Mouse (Mus musculus) embryonic facial prominence, embryonic 10.5 days (tissue): ENCODE measurements around the gene Ston2. TPM values are rescaled to one million over a fixed set of nuclear protein-coding genes. Genes with fewer than 3 reads are reported as not detected.

ENCODE experiments used
- DNase-seq: peaks from one replicate; pipeline ENCODE4 v3.0.0-alpha.2; 2017; ENCODE audit warnings: low spot score
- H3K27ac ChIP-seq: fragments of 300-500 bp; sonication (generic); replicated peaks from 2 replicates; pipeline ENCODE4 v1.5.1; 2016; ENCODE audit warnings: mild to moderate bottlenecking
- H3K27me3 ChIP-seq: fragments of 300-500 bp; sonication (generic); replicated peaks from 2 replicates; pipeline ENCODE4 v1.6.1; 2016; ENCODE audit warnings: low read depth, mild to moderate bottlenecking; ENCODE audit not compliant: poor library complexity, severe bottlenecking
- H3K36me3 ChIP-seq: fragments of 300-500 bp; sonication (generic); replicated peaks from 2 replicates; pipeline ENCODE4 v1.6.1; 2016; ENCODE audit warnings: mild to moderate bottlenecking, moderate library complexity
- H3K4me1 ChIP-seq: fragments of 300-500 bp; sonication (generic); 2 replicates; pipeline ENCODE4 v1.6.1; 2016
- H3K4me3 ChIP-seq: fragments of 300-500 bp; sonication (generic); 2 replicates; pipeline ENCODE4 v1.5.1; 2016; ENCODE audit warnings: mild to moderate bottlenecking, moderate library complexity
- H3K9me3 ChIP-seq: fragments of 300-500 bp; sonication (generic); 2 replicates; pipeline ENCODE4 v1.6.1; 2016; ENCODE audit warnings: mild to moderate bottlenecking
- WGBS: fragments of 180-500 bp; shearing (Covaris S2); methylation state at CpG from one replicate; pipeline ENCODE4 v1.1.7; 2016; 5-methylcytosine and 5-hydroxymethylcytosine counted together
- polyA plus RNA-seq: library from polyadenylated mRNA; unstranded; fragments of >200 nt; fragmentation: Nextera tagmentation; extraction: Ambion mirVana; gene quantifications from 2 replicates; pipeline ENCODE4 v1.2.1, GENCODE M21; 2016

Gene Ston2
- polyA plus RNA-seq, 1 experiment from 2014 or later: 7.0 TPM

DNA sequence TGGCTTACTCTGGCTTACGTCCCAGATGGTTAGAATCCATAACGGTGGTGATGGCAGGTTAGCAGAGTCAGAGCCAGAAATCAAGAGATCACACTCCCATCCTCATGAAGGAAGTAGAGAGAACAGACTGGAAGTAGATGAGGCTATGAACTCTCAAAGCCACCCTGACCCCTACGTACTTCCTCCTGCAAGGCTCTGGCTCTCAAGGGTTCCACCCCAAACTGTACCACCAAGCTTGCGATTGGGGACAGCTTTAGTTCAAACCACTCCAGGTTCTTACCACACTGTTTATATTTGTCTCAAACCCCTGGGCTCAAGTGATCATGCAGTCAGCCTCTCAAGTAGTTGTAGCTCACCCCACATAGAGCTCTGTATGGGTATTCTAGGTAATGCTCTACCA lies 49.8 kb downstream of the Ston2 start:
- 88% methylated on average over 4 of the region's 4 CpGs for WGBS
- no peaks in the 10 kb centered on the region for H3K4me1 ChIP-seq
- peaks cover 21% of the 10 kb centered on the region for H3K36me3 ChIP-seq
- H3K4me3 ChIP-seq: no peak overlapping the region
- H3K9me3 ChIP-seq: no peaks in the 10 kb centered on the region
- H3K27me3 ChIP-seq: no peaks in the 10 kb centered on the region
- no peak overlapping the region for H3K27ac ChIP-seq
- no peak for DNase-seq

DNA sequence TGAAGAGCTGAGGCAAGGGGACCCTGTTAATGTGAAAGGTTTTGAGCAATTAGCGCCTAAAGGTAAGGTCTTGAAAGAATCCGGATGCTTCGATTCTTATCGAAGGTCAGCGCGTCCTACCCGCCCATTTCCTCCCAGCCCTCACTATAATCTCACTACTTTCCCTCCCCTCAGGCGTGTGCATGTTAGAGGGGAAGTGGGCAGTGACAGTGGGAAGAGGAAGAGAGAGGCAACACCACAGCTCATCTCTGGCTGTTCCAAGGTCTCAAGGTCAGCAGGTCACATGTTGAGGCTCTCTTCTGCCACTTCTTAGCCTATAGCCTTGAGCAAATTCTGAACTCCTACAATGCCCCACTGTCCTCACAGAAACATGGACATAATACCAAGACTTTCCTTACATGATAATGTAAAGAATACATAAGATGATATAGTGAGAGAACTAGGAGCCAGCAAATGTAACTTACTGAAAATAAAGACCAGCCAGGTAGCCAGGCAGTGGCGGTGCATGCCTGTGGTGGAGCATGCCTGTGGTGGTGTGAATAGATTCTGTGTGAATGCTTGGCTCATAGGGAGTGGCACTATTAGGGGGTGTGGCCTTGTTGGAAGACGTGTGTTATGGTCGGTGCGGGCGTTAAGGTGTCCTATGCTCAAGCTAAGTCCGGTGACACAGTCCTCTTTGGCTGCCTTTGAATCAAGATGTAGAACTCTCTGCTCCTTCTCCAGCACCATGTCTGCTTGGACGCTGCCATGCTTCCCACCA lies 51.8 kb downstream of the Ston2 start:
- H3K27me3 ChIP-seq: no peaks in the 10 kb centered on the region
- 90% methylated on average over 15 of the region's 15 CpGs for WGBS
- no peak overlapping the region for H3K27ac ChIP-seq
- 0 out of 2 replicates have a peak, but pooled peaks cover 2% of the 10 kb centered on the region for H3K4me1 ChIP-seq
- H3K9me3 ChIP-seq: no peaks in the 10 kb centered on the region
- peaks cover 11% of the 10 kb centered on the region for H3K36me3 ChIP-seq
- H3K4me3 ChIP-seq: no peak overlapping the region
- no peak for DNase-seq

DNA sequence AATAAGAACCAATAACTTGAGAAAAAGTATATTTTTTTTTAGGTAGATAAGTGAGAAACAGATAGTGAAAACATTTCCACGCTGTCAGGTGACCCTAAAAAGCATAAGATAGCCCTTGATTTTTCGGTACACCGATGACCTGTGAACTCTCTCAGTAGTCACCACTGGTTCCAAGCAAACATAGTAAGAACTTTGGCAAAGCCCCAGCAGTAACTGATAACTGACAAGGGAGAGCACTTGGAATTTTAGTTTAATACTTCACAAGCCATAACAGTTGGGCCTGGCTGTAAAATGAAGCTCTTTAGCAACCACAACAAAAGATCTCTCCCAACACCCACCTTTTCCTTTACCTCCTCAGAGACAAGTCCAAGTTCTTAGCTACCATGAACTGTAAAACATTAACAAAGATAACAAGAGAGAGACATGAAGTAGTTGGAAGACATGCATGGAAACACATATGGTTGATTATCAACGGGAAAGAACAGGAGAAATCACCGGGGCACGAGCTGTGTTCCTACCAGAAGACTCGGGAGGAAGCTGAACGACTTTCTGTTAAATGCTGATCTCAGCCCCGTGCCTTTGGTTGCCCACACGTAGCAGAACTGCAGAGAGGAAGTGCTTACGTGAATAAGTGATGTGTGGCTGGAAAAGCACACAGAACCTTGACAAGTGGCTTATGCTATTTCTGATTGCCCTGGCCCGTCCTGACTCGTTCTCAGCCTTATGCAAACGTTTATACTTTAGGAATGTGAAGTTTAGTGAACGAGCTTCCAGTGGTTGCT lies 53.8 kb downstream of the Ston2 start:
- H3K36me3 ChIP-seq: peaks cover 6% of the 10 kb centered on the region; the same call in 1 of the 2 replicates
- no peaks in the 10 kb centered on the region for H3K9me3 ChIP-seq
- H3K27me3 ChIP-seq: no peaks in the 10 kb centered on the region
- H3K27ac ChIP-seq: no peak overlapping the region
- H3K4me3 ChIP-seq: no peak overlapping the region
- 79% methylated on average over 15 of the region's 15 CpGs for WGBS
- DNase-seq: no peak
- H3K4me1 ChIP-seq: 0 out of 2 replicates have a peak, but pooled peaks cover 5% of the 10 kb centered on the region

DNA sequence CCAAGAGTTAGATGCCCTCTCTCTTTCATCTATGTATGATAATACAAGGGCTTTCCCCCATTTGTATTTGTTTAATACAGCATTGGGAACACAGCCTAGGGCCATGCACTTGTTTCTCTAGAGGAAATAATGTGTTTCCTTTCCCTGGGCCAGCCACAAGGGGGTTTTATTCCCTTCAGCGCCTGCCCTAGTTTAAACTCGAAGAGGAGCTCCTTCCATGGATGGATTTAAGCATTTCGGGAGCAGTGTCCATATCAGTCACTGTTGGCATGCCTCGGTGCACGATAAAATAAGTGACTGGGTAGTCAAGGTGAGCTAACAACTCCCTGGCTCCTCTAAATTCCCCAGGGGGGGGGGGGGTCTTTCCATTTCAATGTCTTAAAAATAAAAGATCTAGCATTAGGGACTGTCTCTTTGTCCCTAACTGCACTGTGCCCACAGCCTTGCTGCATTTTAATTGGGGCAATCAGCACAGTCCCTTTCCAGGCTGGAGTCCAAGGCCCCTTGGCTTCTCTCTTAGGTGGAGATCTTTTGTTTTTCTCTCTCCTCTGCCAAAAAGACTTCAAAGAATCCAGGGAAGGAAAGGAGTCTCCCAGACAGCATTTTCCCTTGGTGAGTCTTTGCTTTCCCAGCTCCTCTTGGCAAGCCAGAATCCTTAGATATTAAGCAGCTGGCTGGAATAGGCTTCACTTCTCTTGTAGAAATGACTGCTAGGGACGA lies 55.3 kb downstream of the Ston2 start:
- Histone ChIP-seq H3K4me1 (0 out of 2 replicates have a peak, but pooled peaks cover 5% of the 10 kb centered on the region), H3K9me3 (no peaks in the 10 kb centered on the region), H3K27ac (no peak overlapping the region), H3K36me3 (no peaks in the 10 kb centered on the region; the same call in 1 of the 2 replicates), H3K27me3 (no peaks in the 10 kb centered on the region), H3K4me3 (no peak overlapping the region)
- no peak for DNase-seq
- 76% methylated on average over 6 of the region's 6 CpGs for WGBS

DNA sequence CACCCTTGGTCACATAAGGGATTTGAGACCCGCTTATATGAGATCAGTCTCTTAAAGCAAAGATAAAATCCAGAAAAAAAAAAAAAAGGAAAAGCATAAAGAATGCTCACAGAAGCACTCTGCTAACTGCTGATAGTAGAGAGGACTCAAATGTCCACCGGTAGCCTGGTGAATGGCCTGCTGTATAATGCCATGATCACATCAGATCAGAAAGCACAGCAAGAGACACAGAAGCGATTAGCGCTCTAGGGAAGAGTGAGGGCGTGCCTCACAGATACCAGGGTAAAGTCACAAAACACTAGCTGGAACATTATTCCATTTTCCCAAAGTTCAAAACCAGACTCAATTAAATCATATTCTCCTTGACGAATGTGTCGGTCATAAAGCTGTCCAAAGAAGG lies 62.0 kb downstream of the Ston2 start:
- H3K36me3 ChIP-seq: no peaks in the 10 kb centered on the region
- 92% methylated on average over 7 of the region's 7 CpGs for WGBS

DNA sequence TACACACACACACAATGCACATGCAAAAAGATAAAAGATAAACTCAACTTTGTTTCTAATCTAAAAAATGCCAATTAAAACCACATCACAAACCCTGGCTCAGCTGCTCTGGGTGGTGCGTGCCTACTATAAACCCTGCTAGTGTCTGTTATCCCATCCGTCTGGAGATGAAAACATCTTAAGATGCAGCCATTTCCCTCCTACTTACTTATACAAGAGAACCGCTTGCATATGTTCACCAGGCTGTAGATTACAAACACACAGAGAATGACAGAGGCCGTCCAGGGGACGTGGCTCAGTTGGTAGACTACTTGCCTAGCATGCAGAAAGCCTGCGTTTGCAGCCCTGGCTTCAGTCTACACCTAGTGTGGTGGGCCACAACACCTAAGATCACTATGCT lies 64.3 kb downstream of the Ston2 start:
- no peaks in the 10 kb centered on the region for H3K27me3 ChIP-seq
- H3K36me3 ChIP-seq: no peaks in the 10 kb centered on the region
- no peak for DNase-seq
- H3K4me3 ChIP-seq: no peak overlapping the region
- H3K4me1 ChIP-seq: 0 out of 2 replicates have a peak, but pooled peaks cover 6% of the 10 kb centered on the region
- 87% methylated on average over 6 of the region's 6 CpGs for WGBS
- H3K27ac ChIP-seq: no peak overlapping the region
- no peaks in the 10 kb centered on the region for H3K9me3 ChIP-seq

More for the DNA sequence above, 62.0 kb downstream of the Ston2 start:
- no peaks in the 10 kb centered on the region for H3K9me3 ChIP-seq
- H3K27me3 ChIP-seq: no peaks in the 10 kb centered on the region
- H3K27ac ChIP-seq: no peak overlapping the region
- no peak for DNase-seq
- no peak overlapping the region for H3K4me3 ChIP-seq
- 0 out of 2 replicates have a peak, but pooled peaks cover 7% of the 10 kb centered on the region for H3K4me1 ChIP-seq

DNA sequence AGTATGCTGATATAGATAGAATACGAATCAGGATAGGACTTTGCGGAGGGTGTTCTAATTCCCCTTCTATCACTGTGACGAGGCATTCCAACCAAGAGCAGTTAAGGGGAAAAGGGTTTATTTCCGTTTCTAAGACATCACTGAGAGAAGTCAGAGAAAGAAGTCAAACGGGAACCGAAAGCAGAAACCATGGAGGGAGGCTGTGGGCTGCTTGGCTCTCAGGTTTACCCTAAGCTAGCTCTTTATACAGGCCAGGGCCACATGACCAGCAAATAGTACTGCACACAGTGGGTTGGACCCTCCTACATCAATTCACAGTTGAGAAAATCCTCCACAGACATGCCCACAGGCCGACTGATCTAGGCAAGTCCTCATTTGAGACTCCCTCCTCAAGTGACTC lies 69.1 kb downstream of the Ston2 start:
- Histone ChIP-seq H3K9me3 (no peaks in the 10 kb centered on the region), H3K4me1 (0 out of 2 replicates have a peak, but pooled peaks cover 1% of the 10 kb centered on the region), H3K27me3 (no peaks in the 10 kb centered on the region), H3K27ac (no peak overlapping the region), H3K36me3 (no peaks in the 10 kb centered on the region), H3K4me3 (no peak overlapping the region)
- WGBS: 85% methylated on average over 7 of the region's 7 CpGs
- no peak for DNase-seq

DNA sequence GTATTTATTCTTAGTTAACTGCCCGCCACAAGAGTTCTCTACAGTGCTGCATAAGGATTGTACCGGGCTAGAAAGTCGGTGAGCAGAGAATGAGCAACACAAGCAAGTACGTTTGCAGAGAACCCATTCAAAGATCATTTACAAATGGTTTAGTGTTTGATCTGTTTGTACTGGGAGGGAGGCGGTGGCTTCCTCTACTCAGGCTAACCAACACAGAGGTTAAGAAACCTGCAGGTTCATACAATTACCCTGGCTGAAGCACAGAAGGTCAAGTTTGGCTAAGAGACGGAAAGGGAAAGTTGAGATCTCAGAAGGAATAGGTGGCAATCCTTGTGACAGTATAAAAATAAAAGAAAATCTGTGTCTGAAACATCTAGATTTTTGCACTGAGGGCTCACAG lies 72.5 kb downstream of the Ston2 start:
- DNase-seq: no peak
- H3K4me1 ChIP-seq: no peaks in the 10 kb centered on the region
- H3K27ac ChIP-seq: no peak overlapping the region
- WGBS: 79% methylated on average over 6 of the region's 6 CpGs
- no peaks in the 10 kb centered on the region for H3K9me3 ChIP-seq
- H3K27me3 ChIP-seq: no peaks in the 10 kb centered on the region
- H3K36me3 ChIP-seq: 0 out of 2 replicates have a peak, but pooled peaks cover 3% of the 10 kb centered on the region
- H3K4me3 ChIP-seq: no peak overlapping the region

DNA sequence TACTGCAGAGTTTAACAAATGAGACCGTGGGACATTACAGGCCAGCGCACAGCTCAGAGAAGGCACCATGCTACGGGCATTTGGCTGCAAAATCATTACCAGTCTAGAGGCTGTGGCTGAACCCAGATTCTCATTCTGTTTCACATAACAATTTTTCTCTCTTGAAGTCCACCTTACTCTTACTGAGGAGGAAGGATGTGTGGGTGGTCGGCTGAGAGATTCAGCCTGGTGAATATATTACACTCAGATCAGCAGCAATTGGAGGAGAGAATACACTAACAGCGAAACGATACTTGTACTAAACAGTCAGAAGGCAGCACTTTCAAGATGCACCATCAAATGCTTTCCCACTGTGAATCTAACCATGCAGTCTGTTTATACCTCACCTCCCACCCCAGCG lies 74.8 kb downstream of the Ston2 start:
- WGBS: 95% methylated on average over 7 of the region's 7 CpGs
- no peaks in the 10 kb centered on the region for H3K27me3 ChIP-seq
- no peaks in the 10 kb centered on the region for H3K4me1 ChIP-seq
- H3K4me3 ChIP-seq: no peak overlapping the region
- no peak overlapping the region for H3K27ac ChIP-seq
- no peaks in the 10 kb centered on the region for H3K9me3 ChIP-seq
- DNase-seq: no peak
- 0 out of 2 replicates have a peak, but pooled peaks cover 3% of the 10 kb centered on the region for H3K36me3 ChIP-seq

DNA sequence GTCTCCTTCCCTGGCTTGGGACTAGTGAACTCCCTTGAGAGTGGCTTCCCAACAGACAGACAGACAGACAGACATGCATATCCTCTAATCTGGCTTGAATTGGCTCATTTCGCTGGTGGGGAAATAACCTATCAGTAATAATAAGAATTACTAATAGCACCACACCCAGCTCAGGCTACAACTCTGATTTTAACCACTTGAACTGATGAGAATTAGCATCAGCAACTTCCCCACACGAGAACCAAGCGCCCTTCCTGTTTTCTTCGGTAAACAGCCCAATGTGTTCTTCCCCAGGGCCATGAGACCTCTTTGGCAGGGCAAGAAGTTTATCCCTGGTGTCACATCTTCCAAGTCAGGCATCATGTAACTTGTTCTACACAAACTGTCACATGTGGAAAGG lies 76.5 kb downstream of the Ston2 start:
- no peaks in the 10 kb centered on the region for H3K9me3 ChIP-seq
- 83% methylated on average over 4 of the region's 4 CpGs for WGBS
- no peak for DNase-seq
- H3K27me3 ChIP-seq: no peaks in the 10 kb centered on the region
- H3K4me3 ChIP-seq: no peak overlapping the region
- H3K4me1 ChIP-seq: no peaks in the 10 kb centered on the region
- no peak overlapping the region for H3K27ac ChIP-seq
- 0 out of 2 replicates have a peak, but pooled peaks cover 3% of the 10 kb centered on the region for H3K36me3 ChIP-seq

DNA sequence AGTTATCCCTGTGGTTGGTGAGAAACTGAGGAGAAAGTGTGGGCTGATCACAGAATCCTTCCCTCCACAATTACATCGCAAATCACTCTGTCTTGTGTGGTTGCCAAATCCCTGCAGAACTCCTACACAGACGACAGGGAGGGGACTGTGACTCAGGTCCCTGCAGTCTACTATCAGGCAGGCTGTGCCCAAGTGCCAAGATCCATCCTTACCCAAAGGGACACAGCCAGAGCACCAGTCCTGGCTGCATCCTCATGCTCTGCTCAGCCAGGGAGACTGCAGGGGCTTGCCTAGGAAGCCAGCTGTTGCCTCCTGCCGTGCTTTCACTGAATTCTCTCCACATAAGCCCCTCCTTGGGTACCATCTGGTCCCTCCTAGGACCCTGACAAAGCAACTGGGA lies 77.3 kb downstream of the Ston2 start:
- Histone ChIP-seq H3K27ac (no peak overlapping the region), H3K27me3 (no peaks in the 10 kb centered on the region), H3K9me3 (no peaks in the 10 kb centered on the region), H3K4me1 (no peaks in the 10 kb centered on the region), H3K36me3 (0 out of 2 replicates have a peak, but pooled peaks cover 3% of the 10 kb centered on the region), H3K4me3 (no peak overlapping the region)
- DNase-seq: no peak
- 50% methylated on average over 3 of the region's 3 CpGs for WGBS

DNA sequence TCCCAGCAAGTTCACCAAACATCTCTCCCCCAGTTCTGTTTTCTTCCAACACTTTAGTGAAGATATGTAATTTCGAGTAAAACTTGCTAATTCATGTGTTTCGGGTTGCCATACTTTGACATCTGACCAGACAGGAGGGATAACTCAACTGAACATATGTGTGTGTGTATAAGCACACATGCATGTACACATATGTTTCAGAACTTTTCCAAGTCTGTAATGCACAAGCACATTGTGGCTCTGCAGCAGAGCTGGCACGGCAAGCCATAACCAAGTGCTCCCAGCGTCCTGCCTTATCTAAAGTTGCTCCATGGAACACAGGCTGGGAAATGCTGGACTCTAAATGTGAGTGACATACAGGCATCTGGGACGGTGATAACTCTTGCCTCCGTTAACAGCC lies 78.6 kb downstream of the Ston2 start:
- no peak for DNase-seq
- Histone ChIP-seq H3K27ac (no peak overlapping the region), H3K36me3 (0 out of 2 replicates have a peak, but pooled peaks cover 3% of the 10 kb centered on the region), H3K4me3 (no peak overlapping the region), H3K9me3 (no peaks in the 10 kb centered on the region), H3K27me3 (no peaks in the 10 kb centered on the region), H3K4me1 (no peaks in the 10 kb centered on the region)
- 82% methylated on average over 6 of the region's 6 CpGs for WGBS
